Mouse (Mus musculus): ENCODE measurements at regions not wholly inside any gene's neighbourhood (a gene's known extent, or its start where the extent isn't known, plus 50 kb on each side); places are given as distances from the start of the nearest gene placed in this dataset.

DNA sequence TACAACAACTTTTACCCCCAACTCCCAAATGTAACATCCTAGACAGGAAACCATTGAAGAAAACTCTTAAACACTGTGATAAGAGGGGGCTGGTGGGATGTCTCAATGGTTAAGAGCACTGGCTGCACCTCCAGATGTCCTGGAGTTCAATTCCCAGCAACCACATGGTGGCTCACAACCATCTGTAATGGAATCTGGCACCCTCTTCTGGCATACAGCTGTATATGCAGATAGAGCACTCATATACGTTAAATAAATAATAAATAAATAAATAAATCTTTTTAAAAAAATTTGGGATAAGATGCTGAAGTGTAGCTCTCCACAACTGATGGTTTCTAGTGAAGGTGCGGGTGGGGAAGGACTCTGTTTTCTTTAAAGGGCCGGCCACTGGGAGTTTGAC is 69.3 kb downstream of the Kctd15 start:
- peaks cover 3% of the 10 kb centered on the region; the same call in 1 of the 2 replicates for H3K9me3 ChIP-seq (ENCODE audit: control insufficient read depth, low read length)
- H3K36me3 ChIP-seq (ENCODE audit: control insufficient read depth, insufficient read depth, low read length), result no peaks in the 10 kb centered on the region
- ATAC-seq (replicated peaks; ENCODE audit: low FRiP score), result no peak
- H3K9ac ChIP-seq (ENCODE audit: low read depth, low read length), result no peak overlapping the region
- H3K27me3 ChIP-seq (replicated peaks; ENCODE audit: control insufficient read depth, insufficient read depth, low read length), result no peaks in the 10 kb centered on the region
- H3K4me3 ChIP-seq (ENCODE audit: low read depth, low read length), result no peak overlapping the region
- H3K4me2 ChIP-seq, result no peak overlapping the region
- no peaks in the 10 kb centered on the region for H3K4me1 ChIP-seq (replicated peaks; ENCODE audit: control insufficient read depth, insufficient read depth, low read length)
- WGBS, result 90% methylated on average over 3 of the region's 3 CpGs
- DNase-seq (ENCODE audit: low spot score), result no peak
- H3K27ac ChIP-seq (ENCODE audit: low read depth, low read length), result no peak overlapping the region

DNA sequence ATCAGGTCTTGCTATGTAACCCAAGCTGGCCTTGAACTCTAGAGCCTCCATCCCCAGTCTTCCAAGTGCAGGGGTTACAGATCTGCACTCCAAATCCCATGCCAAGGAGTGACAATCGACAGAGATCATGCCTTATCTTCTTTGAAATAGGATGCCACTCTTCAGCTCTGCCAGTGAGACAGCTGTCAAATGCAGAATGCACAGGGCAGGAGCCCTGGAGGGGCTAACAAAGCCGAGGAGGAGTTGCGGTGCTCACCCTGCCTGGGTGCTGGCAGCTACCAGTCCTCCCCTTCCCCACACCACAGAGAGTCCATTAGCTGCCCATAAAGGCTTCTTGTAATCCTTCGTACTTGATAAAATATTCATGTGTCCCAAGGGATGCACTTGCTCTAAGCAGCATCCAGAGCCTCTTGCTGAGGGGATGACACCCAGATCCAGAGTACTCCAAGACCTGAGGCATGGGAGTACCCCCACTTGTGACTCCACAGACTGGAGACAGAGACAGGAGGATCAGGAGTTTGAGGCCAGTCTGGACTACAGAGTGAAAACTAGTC is 71.1 kb downstream of the Kctd15 start:
- DNase-seq (ENCODE audit: low spot score) (no peak), ATAC-seq (replicated peaks; ENCODE audit: low FRiP score) (no peak)
- H3K27me3 ChIP-seq (replicated peaks; ENCODE audit: control insufficient read depth, insufficient read depth, low read length), result no peaks in the 10 kb centered on the region
- H3K27ac ChIP-seq (ENCODE audit: low read depth, low read length), result no peak overlapping the region
- H3K4me1 ChIP-seq (replicated peaks; ENCODE audit: control insufficient read depth, insufficient read depth, low read length), result no peaks in the 10 kb centered on the region
- H3K4me3 ChIP-seq (ENCODE audit: low read depth, low read length), result no peak overlapping the region
- H3K4me2 ChIP-seq, result no peak overlapping the region
- H3K9me3 ChIP-seq (ENCODE audit: control insufficient read depth, low read length), result peaks cover 3% of the 10 kb centered on the region; the same call in 1 of the 2 replicates
- 55% methylated on average over 4 of the region's 4 CpGs for WGBS
- no peak overlapping the region for H3K9ac ChIP-seq (ENCODE audit: low read depth, low read length)
- H3K36me3 ChIP-seq (ENCODE audit: control insufficient read depth, insufficient read depth, low read length), result no peaks in the 10 kb centered on the region

DNA sequence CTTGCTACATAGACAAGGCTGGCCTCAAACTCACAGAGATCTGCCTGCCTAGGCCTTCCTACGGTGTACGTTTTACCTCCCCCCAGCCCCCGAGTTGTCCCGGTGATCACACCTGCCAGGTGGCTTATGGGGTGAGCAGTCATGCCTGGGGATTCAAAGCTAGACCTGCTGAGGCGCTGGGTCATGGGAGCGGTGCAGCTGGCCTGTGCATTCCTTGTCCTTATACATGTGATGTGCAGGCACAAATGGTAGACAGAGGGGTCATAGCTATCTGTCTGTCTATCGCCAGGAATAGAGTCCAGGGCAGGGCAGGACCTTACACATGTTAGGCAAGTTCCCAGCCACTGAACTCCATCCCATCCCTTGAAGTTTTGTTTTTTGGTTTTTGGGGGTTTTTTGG is 71.7 kb downstream of the Kctd15 start:
- Histone ChIP-seq H3K9ac (ENCODE audit: low read depth, low read length) (no peak overlapping the region), H3K27ac (ENCODE audit: low read depth, low read length) (no peak overlapping the region), H3K9me3 (ENCODE audit: control insufficient read depth, low read length) (peaks cover 6% of the 10 kb centered on the region), H3K27me3 (replicated peaks; ENCODE audit: control insufficient read depth, insufficient read depth, low read length) (no peaks in the 10 kb centered on the region), H3K4me1 (replicated peaks; ENCODE audit: control insufficient read depth, insufficient read depth, low read length) (no peaks in the 10 kb centered on the region), H3K36me3 (ENCODE audit: control insufficient read depth, insufficient read depth, low read length) (no peaks in the 10 kb centered on the region), H3K4me3 (ENCODE audit: low read depth, low read length) (no peak overlapping the region), H3K4me2 (no peak overlapping the region)
- no peak for ATAC-seq (replicated peaks; ENCODE audit: low FRiP score)
- DNase-seq (ENCODE audit: low spot score), result no peak
- WGBS, result 88% methylated on average over 7 of the region's 7 CpGs

DNA sequence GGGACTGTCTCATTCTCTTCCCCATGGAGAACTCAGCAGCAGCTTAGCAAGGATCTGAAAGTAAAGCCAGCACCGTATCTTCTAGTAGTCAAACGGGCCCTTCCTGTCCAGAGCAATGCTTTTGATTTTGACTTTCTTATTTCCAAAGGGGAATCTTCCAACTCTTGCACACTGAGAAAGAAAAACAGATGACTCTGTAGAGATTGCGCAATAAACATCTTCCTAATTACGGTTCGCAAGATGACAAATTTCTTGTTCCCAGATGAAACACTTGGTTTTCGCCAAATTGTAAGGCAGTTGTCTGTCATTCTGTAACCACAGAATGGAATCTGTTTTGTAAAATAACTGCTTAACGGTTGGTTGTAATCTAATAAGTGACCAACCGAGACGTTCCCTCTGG is 75.7 kb downstream of the Kctd15 start:
- no peaks in the 10 kb centered on the region for H3K4me1 ChIP-seq (replicated peaks; ENCODE audit: control insufficient read depth, insufficient read depth, low read length)
- H3K9ac ChIP-seq (ENCODE audit: low read depth, low read length), result no peak overlapping the region
- no peaks in the 10 kb centered on the region for H3K27me3 ChIP-seq (replicated peaks; ENCODE audit: control insufficient read depth, insufficient read depth, low read length)
- peaks cover 8% of the 10 kb centered on the region; the same call in 1 of the 2 replicates for H3K9me3 ChIP-seq (ENCODE audit: control insufficient read depth, low read length)
- 89% methylated on average over 9 of the region's 9 CpGs for WGBS
- no peak overlapping the region for H3K4me2 ChIP-seq
- ATAC-seq (replicated peaks; ENCODE audit: low FRiP score) (no peak), DNase-seq (ENCODE audit: low spot score) (no peak)
- H3K36me3 ChIP-seq (ENCODE audit: control insufficient read depth, insufficient read depth, low read length), result no peaks in the 10 kb centered on the region
- no peak overlapping the region for H3K27ac ChIP-seq (ENCODE audit: low read depth, low read length)
- no peak overlapping the region for H3K4me3 ChIP-seq (ENCODE audit: low read depth, low read length)

DNA sequence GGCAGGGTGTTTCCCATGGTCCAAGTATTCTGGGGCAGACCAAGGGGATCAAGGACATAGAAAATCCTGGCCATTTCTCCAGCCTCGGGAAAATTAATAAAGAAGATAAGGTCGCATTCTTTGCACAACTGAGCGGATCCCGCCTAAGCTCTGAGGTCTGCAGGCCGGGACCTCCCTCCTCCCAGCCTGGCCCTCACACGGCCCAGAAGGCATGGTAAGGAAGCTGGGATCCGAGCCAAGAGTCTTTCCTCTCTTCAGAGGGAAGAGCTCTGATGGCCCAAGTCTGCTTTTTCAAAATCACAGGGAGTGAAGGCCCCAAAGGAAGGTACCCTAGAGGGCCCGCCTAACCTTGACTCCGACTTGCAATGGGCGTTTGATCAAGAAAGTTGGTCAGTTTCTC is 85.2 kb downstream of the Kctd15 start:
- Histone ChIP-seq H3K4me1 (replicated peaks; ENCODE audit: control insufficient read depth, insufficient read depth, low read length) (0 out of 2 replicates have a peak, but pooled peaks cover 7% of the 10 kb centered on the region), H3K27me3 (replicated peaks; ENCODE audit: control insufficient read depth, insufficient read depth, low read length) (0 out of 2 replicates have a peak, but pooled peaks cover 3% of the 10 kb centered on the region), H3K4me3 (ENCODE audit: low read depth, low read length) (no peak overlapping the region), H3K36me3 (ENCODE audit: control insufficient read depth, insufficient read depth, low read length) (no peaks in the 10 kb centered on the region), H3K27ac (ENCODE audit: low read depth, low read length) (no peak overlapping the region), H3K9me3 (ENCODE audit: control insufficient read depth, low read length) (no peaks in the 10 kb centered on the region), H3K4me2 (peak overlapping the region; percentile 62; the same call in 1 of the 2 replicates), H3K9ac (ENCODE audit: low read depth, low read length) (no peak overlapping the region)
- 53% methylated on average over 10 of the region's 10 CpGs for WGBS
- DNase-seq (ENCODE audit: low spot score) (no peak), ATAC-seq (replicated peaks; ENCODE audit: low FRiP score) (no peak)

DNA sequence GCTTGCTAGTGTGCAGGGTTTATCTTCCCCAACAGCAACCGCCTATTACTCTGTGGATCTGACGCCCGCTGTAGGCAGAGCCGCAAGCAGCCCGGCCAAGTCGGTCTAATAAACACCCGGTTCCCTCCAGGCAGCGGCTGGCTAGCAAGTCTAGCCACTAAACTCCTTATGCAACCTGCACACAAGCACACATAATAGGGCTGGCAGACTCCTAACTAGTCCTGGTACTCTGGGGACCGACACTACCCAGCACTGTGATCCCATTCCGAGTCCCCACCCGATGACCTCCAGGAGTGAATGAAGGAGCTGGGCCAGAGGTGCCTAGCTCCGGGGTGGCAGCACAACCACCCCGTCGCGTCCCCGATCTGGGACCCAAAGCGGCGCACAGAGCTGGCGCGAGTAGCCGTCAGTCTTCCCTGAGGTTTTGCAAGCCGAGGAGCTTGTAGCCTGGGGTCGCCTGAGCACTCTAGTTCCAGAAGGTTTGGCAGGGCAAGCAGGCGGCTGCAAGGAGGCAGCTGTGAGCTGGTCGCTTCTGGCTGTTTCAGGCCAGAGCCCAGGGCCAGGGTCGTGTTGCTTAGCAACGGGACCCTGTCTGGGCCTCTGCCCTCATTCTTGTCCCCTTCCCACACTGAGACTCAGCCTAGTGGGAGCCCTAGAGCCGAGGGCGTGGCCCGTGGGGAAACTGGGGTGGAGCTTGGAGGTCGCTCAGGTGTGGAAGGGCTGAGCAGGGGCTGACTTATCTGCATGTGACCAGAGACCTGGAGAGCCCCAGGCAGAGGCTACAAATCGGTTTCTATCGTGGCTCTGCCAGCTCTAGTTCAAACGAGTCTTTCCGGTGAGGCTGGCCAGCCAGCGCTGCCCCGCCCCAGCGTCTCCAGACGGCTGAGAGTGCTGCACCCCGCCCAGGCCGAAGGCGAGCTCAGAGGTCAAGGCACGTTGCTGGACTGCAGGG is 86.1 kb downstream of the Kctd15 start:
- Histone ChIP-seq H3K27ac (ENCODE audit: low read depth, low read length) (no peak overlapping the region), H3K4me3 (ENCODE audit: low read depth, low read length) (peak overlapping the region; percentile 20), H3K9ac (ENCODE audit: low read depth, low read length) (no peak overlapping the region), H3K27me3 (replicated peaks; ENCODE audit: control insufficient read depth, insufficient read depth, low read length) (0 out of 2 replicates have a peak, but pooled peaks cover 3% of the 10 kb centered on the region), H3K4me2 (peak overlapping the region; percentile 62), H3K4me1 (replicated peaks; ENCODE audit: control insufficient read depth, insufficient read depth, low read length) (0 out of 2 replicates have a peak, but pooled peaks cover 7% of the 10 kb centered on the region), H3K36me3 (ENCODE audit: control insufficient read depth, insufficient read depth, low read length) (no peaks in the 10 kb centered on the region), H3K9me3 (ENCODE audit: control insufficient read depth, low read length) (no peaks in the 10 kb centered on the region)
- DNase-seq (ENCODE audit: low spot score) (peak; percentile 52), ATAC-seq (replicated peaks; ENCODE audit: low FRiP score) (peak; percentile 58)
- 4% methylated on average over 43 of the region's 43 CpGs for WGBS

DNA sequence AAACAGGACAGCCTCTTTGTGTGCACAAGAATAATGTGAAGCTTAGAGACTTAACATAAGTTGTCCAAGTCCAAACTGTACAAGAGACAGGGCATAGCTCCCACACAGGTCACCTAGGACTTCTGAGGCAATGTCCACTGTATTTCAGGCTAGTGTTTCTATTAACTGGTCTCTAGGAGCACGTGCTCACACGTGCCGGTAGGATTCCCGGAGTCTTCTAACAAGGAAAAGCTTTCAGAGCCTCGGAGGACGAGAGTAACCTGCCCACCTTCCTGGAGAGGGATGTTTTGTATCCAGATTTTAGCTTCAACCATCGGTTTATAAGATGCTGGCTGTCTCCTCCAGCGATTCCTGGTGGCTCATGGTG is 86.8 kb downstream of the Kctd15 start:
- Histone ChIP-seq H3K9me3 (ENCODE audit: control insufficient read depth, low read length) (no peaks in the 10 kb centered on the region), H3K36me3 (ENCODE audit: control insufficient read depth, insufficient read depth, low read length) (no peaks in the 10 kb centered on the region), H3K4me1 (replicated peaks; ENCODE audit: control insufficient read depth, insufficient read depth, low read length) (0 out of 2 replicates have a peak, but pooled peaks cover 7% of the 10 kb centered on the region), H3K27ac (ENCODE audit: low read depth, low read length) (no peak overlapping the region), H3K4me3 (ENCODE audit: low read depth, low read length) (no peak overlapping the region), H3K27me3 (replicated peaks; ENCODE audit: control insufficient read depth, insufficient read depth, low read length) (0 out of 2 replicates have a peak, but pooled peaks cover 3% of the 10 kb centered on the region), H3K9ac (ENCODE audit: low read depth, low read length) (no peak overlapping the region), H3K4me2 (peak overlapping the region; percentile 62)
- DNase-seq (ENCODE audit: low spot score) (no peak), ATAC-seq (replicated peaks; ENCODE audit: low FRiP score) (no peak)
- 26% methylated on average over 8 of the region's 8 CpGs for WGBS

DNA sequence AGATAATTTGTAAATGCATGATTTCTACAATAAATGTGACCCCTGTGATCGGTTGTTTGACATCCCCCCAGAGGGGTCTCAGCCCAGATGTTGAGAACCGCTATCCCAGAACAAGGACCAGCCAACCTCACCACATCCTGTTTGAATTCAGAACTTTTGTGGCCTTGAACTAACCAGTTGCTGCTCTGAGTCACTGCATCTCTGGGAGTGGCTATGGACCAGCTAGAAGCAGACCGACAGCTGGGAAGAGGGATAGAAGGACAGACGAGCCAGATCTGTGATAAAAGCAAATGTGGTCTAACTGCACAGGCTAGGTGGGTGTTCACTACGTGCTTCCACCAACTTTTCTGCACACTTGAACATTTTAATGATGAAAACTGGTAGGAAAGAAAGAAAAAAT is 89.0 kb downstream of the Kctd15 start:
- Histone ChIP-seq H3K27me3 (replicated peaks; ENCODE audit: control insufficient read depth, insufficient read depth, low read length) (0 out of 2 replicates have a peak, but pooled peaks cover 3% of the 10 kb centered on the region), H3K9ac (ENCODE audit: low read depth, low read length) (no peak overlapping the region), H3K9me3 (ENCODE audit: control insufficient read depth, low read length) (no peaks in the 10 kb centered on the region), H3K4me3 (ENCODE audit: low read depth, low read length) (no peak overlapping the region), H3K27ac (ENCODE audit: low read depth, low read length) (no peak overlapping the region), H3K4me2 (no peak overlapping the region), H3K4me1 (replicated peaks; ENCODE audit: control insufficient read depth, insufficient read depth, low read length) (0 out of 2 replicates have a peak, but pooled peaks cover 7% of the 10 kb centered on the region), H3K36me3 (ENCODE audit: control insufficient read depth, insufficient read depth, low read length) (no peaks in the 10 kb centered on the region)
- ATAC-seq (replicated peaks; ENCODE audit: low FRiP score), result no peak
- no peak for DNase-seq (ENCODE audit: low spot score)
- WGBS, result 54% methylated on average over 5 of the region's 5 CpGs

Measured in liver, embryonic 11.5 days (tissue).